Mouse (Mus musculus) ES-Bruce4 (cell line): ENCODE results near the gene Kpnb1.
A peak's percentile ranks its signal among the peaks of the same experiment; 100 is the strongest.

Source experiments
- EP300 ChIP-seq: IDR thresholded peaks from 2 replicates; pipeline ENCODE4 v1.6.1; 2011; ENCODE audit warnings: low read depth, low read length; ENCODE audit not compliant: insufficient read depth
- POLR2A ChIP-seq: IDR thresholded peaks from one replicate; pipeline ENCODE4 v1.8.1; 2011; ENCODE audit warnings: low read length; ENCODE audit not compliant: insufficient read depth

- TF ChIP-seq POLR2A (peak; percentile 74), EP300 (peak; percentile 64; the same call in 1 of the 2 replicates)
These were observed at the start of gene Kpnb1 for GRCm38 (mm10) chr11:97187764-97188642.
